Mouse (Mus musculus) layer of hippocampus, postnatal 10 days (tissue): Measurements from ENCODE around the gene Foxn2. TPM values are rescaled to one million over a fixed set of nuclear protein-coding genes. Genes with fewer than 3 reads are reported as not detected.
"Not testable (repeated sequence)": the region's sequence is repeated elsewhere in the genome, so short reads cannot be mapped to it uniquely, and the experiment has no call there.

ENCODE experiments used
- DNase-seq, 2 experiments: peaks; one replicate each; pipeline ENCODE4 v3.0.0; 2021; ENCODE audit warnings: low spot score in 2 of 2
- total RNA-seq, 2 experiments: library from RNA; stranded (reverse); gene quantifications; 2 replicates each; pipeline ENCODE4 v1.2.3; 2021

The Foxn2 gene
- total RNA-seq, 2 experiments from 2014 or later = 15.6 to 17.4 TPM

- DNase-seq = peak; percentile 59 to 70
These were observed 1.1 kb downstream of the Foxn2 start for GRCm38 (mm10) chr17:88441432-88442174.

- no peak for DNase-seq
These were observed 2.1 kb downstream of the Foxn2 start for GRCm38 (mm10) chr17:88442661-88443060.

- no peak for DNase-seq
These were observed 2.7 kb downstream of the Foxn2 start for GRCm38 (mm10) chr17:88443186-88443585.

GRCm38 (mm10) chr17:88458079-88458478 lies 17.6 kb downstream of the Foxn2 start:
- no peak for DNase-seq

- no peak for DNase-seq
These were observed 19.0 kb downstream of the Foxn2 start for GRCm38 (mm10) chr17:88459516-88459915.

GRCm38 (mm10) chr17:88459916-88460901 lies 19.7 kb downstream of the Foxn2 start:
- DNase-seq = no peak

- DNase-seq = peak in 1 of 2 experiments; percentile 14
These were observed 22.1 kb downstream of the Foxn2 start for GRCm38 (mm10) chr17:88462658-88463057.

GRCm38 (mm10) chr17:88466591-88466990 lies 26.1 kb downstream of the Foxn2 start:
- no peak for DNase-seq

- DNase-seq = no peak
These were observed 27.2 kb downstream of the Foxn2 start for GRCm38 (mm10) chr17:88467696-88468095.

- DNase-seq = not testable (repeated sequence)
These were observed 28.3 kb downstream of the Foxn2 start for GRCm38 (mm10) chr17:88468655-88469398.

GRCm38 (mm10) chr17:88473766-88474165 lies 33.3 kb downstream of the Foxn2 start:
- DNase-seq = peak in 1 of 2 experiments; percentile 41

GRCm38 (mm10) chr17:88477165-88477564 lies 36.7 kb downstream of the Foxn2 start:
- DNase-seq = no peak

- no peak for DNase-seq
These were observed 37.2 kb downstream of the Foxn2 start for GRCm38 (mm10) chr17:88477699-88478098.

GRCm38 (mm10) chr17:88479040-88479439 lies 38.5 kb downstream of the Foxn2 start:
- DNase-seq = no peak

GRCm38 (mm10) chr17:88480369-88480768 lies 39.9 kb downstream of the Foxn2 start:
- DNase-seq = no peak

GRCm38 (mm10) chr17:88481062-88481461 lies 40.6 kb downstream of the Foxn2 start:
- DNase-seq = no peak

- no peak for DNase-seq
These were observed 41.1 kb downstream of the Foxn2 start for GRCm38 (mm10) chr17:88481587-88481986.

- DNase-seq = no peak
These were observed 44.0 kb downstream of the Foxn2 start for GRCm38 (mm10) chr17:88484539-88484938.

GRCm38 (mm10) chr17:88484951-88485350 lies 44.4 kb downstream of the Foxn2 start:
- DNase-seq = no peak

GRCm38 (mm10) chr17:88490546-88490945 lies 50.0 kb downstream of the Foxn2 start:
- DNase-seq = no peak
